Mouse (Mus musculus) spleen, adult 2 months (tissue): Measurements from ENCODE around the gene Tef.

Experiments
- CTCF ChIP-seq: fragments of 200-500 bp; IDR thresholded peaks from 2 replicates; pipeline ENCODE4 v1.5.1; 2011; ENCODE audit warnings: mild to moderate bottlenecking, inconsistent platforms; ENCODE audit not compliant: insufficient read depth, insufficient read length, insufficient replicate concordance; ENCODE audit errors: extremely low read depth
- POLR2A ChIP-seq: fragments of 200-500 bp; IDR thresholded peaks from 2 replicates; pipeline ENCODE4 v1.6.1; 2011; ENCODE audit warnings: low read depth, low read length, inconsistent platforms

DNA sequence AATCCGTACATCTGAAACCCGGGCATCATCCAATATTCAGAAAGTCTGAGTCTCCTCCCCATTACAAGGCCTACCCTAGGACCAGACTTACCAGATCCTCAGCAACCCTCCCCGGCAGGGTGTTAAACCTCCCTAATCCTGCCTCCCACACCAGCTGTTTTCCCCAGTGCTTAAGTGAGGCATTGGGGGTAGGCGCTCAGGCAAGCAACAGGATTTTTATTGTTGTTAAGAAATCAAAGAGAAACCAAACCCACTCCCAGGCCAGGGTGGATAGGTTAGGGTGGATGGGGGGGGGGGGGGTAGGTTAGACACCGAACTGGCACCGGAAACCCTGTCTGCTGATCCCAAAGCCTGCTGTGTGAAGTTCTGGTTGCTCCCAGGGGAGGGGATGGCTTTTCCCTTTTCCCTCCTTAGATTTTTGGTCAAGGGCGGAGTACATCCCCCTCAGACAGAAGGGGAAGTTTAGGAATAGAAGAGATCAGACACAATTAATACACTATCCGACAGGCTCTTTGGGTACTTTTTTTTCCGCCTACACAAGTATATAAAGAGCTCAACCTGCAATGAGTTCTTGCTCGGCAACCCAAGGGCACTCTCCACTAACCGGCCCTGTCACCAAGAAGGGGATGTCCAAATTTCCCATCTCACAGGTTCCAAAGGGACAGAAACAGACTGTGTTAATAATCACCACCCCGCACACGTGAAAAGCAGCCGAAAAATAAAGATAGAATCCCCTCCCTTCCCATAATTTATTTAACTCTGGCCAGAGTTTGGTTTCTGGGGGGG, 54.9 kb downstream of the Tef start:
- no peak for TF ChIP-seq POLR2A
- TF ChIP-seq CTCF, result no peak
